Mouse (Mus musculus): ENCODE measurements around the gene Tead3.
A peak's percentile ranks its signal among the peaks of the same experiment; 100 is the strongest.

Gene Tead3

DNA sequence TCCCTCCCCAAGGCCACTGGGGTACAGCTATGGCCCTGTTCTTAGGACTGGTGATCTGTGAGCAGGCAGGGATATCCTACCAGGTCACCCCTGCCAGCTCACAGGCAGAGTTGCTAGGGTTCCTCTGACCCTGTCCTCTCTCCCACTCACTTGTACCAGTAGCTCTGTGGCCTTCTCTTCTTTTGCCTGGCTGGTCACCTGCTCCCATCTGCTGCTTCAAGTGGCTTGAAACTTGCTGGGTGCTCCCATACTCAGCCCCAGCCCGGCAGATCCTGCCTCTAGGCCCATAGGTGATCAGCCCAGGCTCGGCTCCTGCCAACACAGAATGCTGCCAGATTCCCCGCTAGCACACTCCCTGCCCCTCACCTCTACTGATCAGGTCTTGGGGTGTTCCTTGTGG is 49.8 kb downstream of the Tead3 start:
- no peak for DNase-seq

DNA sequence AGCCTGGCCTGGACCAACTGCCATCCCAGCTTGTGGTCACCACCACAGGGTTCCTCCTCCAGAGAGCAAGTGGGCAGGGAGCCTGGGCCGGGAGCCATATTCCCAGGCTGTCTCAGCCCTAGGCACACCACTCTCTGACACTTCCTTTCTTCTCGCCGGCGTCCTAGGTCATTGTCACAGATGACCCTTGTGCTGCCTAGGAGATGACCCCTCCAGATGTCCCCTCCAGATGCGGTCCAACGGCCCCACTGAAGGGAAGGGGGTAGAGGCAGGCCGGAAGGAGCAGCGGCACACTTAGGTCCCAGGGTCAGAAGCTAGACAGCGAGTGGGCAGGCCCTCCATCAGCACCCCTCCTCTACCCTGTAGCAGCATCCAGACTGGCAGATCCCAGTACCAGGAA is 50.3 kb downstream of the Tead3 start:
- no peak for DNase-seq

DNA sequence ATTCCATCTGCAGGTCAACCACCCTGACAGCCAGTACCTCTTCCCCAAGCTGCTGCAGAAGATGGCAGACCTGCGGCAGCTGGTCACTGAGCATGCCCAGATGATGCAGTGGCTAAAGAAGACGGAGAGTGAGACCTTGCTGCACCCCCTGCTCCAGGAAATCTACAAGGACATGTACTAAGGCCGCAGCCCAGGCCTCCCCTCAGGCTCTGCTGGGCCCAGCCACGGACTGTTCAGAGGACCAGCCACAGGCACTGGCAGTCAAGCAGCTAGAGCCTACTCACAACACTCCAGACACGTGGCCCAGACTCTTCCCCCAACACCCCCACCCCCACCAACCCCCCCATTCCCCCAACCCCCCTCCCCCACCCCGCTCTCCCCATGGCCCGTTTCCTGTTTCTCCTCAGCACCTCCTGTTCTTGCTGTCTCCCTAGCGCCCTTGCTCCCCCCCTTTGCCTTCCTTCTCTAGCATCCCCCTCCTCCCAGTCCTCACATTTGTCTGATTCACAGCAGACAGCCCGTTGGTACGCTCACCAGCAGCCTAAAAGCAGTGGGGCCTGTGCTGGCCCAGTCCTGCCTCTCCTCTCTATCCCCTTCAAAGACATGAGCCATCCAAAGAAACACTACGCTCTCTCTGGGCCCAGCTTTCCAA is 50.8 kb downstream of the Tead3 start:
- no peak for DNase-seq

GRCm38 (mm10) chr17:28298888-28299287 is 51.7 kb downstream of the Tead3 start:
- no peak for DNase-seq

DNA sequence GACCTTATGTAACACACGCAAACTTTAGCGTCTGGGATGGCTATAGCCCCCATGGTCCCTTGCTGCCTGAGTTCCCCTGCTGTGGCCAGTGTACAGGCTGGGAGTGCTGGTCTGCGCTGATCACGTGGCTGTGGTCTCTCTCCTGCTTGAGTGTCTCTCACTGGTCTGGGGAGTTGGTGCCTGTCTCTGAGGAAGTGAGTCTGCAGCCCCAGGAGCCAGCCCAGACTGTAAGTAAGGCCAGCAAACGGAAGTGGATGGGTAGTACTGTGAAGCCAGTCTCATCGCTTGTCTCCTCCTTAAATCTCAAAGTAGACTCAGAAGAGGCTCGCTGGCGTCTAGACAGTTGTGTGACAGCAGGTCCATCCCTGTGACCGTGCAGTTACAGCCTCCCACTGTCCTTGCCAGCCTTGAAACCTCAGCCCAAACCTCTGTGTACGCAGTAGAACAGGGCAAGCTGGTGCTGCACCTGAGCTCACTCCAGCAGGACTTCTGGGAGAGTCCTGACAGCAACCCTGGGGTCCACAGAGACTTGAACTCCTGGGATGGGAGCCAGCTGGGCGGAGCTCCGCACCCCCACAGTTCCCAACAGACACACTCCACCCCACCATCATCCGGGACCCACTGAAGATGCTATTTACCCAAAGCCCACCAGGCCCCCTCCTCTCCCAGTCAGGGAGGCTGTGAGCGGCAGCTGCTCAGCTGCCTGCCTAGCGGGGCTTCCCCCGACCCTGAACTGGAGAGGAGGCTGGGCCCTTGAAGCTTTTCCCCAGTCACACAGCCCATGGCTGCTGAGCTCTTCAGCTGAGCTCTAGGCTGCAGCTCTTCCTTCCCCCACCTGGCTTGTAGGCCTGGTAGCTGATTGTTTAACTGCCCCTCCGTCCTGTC is 55.9 kb downstream of the Tead3 start:
- DNase-seq, result no peak

DNA sequence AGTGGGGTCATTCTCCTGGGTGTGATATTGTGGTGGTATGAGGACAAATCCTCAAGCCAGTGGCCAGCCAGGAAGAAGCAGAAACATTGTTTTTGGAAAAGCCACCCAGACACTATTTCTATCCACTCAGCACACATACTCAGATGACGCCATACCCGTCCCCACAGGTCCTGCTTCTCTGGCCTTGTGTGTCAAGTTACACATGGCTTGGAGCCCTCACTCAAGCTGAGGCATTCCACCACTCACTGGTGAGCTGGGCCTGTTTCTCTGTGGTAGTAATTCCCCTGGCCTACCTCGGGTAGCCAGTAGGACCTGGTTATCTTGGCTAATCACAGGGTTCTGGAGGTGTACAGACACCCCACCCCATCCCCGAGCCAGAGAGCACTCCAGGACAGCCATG is 56.9 kb downstream of the Tead3 start:
- DNase-seq, result no peak

DNA sequence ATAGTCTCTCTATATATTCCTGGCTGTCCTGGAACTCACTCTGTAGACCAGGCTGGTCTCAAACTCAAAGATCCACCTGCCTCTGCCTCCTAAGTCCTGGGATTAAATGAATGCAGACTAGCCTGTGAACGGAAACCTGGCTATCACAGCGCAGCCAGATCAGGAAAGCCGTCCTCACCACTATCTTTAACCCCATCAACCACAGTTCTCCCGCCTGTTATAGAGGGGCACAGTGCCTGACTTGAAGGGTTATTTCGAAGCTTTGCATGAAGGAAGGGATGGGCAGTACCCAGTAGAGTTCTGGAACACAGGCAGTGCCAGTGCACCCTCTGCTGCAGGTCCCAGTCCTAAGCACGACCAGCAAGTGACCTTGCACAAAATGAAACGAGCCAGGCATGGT is 59.3 kb downstream of the Tead3 start:
- DNase-seq, result no peak

GRCm38 (mm10) chr17:28290671-28291070 is 59.9 kb downstream of the Tead3 start:
- DNase-seq, result no peak

DNA sequence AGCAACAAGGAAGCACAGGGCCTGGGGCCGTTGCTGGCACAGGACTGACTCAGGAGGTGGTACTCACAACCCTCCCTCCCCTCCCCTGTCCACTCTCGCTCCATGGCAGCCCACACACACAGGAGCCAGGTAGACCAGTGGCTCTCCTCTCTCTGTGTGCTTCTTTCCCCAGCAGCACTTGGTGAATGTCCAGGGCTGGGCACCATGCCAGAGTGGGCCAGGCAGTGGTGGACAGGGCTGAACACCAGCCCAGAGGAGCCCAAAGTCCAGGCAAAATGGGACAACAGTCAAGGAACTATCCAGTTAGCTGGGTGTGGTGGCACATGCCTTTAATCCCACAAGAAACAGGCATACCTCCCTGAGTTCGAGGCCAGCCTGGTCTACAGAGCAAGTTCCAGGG is 60.4 kb downstream of the Tead3 start:
- DNase-seq, result peak; percentile 94 to 97

DNA sequence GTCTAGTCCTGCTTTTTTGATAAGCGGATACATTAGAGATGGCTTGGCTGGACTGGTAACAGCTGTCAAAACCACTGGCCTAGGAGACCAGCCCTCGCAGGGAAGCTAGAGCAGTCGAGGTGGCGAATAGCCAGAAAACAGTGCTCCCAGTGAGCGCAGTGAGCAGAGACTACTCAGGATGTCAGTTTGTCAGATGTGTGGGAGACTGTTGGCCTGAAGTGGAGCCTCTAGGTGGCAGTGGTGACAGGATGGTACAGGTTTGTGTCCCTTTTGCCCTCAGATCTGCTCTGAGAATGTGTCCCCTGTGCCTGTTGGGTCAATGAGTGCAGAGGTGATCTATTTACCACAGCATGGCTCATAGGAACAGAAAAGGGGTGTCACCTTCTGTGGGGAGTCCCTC is 62.6 kb downstream of the Tead3 start:
- DNase-seq, result peak in 1 of 2 experiments; percentile 49

GRCm38 (mm10) chr17:28287578-28287977 is 63.0 kb downstream of the Tead3 start:
- DNase-seq, result peak; percentile 71 to 76

DNA sequence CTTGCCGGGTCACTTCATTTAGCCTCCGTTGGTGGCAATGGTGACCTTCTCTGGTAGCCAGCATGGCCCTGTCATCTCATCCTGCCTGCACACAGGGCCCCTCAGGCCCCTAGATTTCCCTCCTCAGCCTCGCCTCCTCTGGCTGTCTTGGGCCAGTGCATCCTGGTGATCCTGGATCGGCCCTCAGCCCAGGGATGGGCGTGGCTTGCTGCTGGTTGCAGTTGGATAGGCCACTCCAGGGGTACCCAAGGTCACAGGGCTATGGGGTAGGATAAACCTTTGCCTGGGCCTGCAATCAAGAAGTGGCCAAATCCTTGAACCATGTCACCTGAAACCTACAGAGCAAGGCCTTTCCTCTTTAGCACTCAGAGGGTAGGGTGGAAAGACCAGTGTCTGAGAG is 63.7 kb downstream of the Tead3 start:
- DNase-seq, result peak; percentile 56 to 71

DNA sequence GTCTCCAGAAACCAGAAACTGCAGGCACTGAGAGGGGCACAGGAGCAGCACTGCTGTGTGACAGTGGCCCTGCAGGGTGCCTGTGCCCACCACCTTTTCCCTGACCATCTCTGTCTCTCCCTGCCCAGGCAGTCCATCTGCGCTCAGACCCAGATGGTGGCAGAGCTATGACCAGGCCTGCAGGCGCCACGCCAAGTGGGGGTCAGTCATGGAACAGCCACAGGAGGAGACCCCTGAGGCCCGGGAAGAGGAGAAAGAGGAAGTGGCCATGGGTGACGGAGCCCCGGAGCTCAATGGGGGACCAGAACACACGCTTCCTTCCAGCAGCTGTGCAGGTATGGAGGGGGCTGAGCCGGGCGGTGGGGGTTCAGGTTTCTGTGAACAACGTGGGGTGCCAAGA is 64.5 kb downstream of the Tead3 start:
- DNase-seq, result no peak

DNA sequence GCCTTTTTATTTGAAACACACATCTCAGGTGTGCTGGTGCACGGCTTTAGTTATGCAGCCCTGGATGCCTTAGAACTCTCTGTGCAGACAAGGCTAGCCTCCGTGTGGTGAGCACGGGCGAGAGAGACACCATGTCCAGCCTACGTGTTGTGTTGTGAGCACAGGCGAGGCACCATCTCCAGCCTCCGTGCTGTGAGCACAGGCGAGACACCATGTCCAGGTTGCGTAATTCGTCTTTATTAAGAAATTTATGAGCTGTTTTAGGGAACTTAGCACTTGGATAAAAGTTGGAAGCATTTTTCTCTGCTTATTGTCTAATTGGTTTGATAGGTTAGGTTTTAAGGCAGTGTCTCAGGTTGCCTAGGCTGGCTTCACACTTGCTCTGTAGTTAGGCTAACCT is 67.4 kb downstream of the Tead3 start:
- DNase-seq, result no peak

DNA sequence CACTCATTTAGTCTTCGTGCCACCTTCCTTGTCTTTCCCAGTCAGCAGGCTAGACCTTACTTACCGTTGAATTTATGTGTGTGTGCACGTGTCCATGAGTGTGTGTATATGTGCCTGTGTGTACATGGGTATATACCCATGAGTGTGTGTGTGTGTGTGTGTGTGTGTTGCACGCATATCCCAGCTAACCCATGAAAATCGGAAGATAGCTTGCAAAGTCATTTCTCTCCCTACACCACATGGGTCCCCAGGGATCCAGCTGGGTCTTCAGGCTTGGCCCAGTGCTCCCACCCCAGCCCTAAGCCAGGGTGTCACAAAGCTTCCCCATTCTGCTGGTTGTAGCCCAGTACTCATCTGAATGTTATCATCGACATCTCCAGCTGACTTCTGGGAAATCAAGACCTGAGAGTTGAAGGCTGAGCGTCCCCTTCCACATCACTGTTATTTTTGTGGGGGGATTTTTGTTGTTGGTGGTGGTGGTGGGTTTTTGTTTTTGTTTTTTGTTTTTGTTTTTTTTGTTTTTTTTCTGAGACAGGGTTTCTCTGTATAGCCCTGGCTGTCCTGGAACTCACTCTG is 68.7 kb downstream of the Tead3 start:
- DNase-seq, result no peak

All from kidney, postnatal 36 days (tissue).